Mouse (Mus musculus) limb, embryonic 14.5 days (tissue): ENCODE measurements around the gene Atp1b1. TPM values are rescaled to one million over a fixed set of nuclear protein-coding genes. Genes with fewer than 3 reads are reported as not detected.

Source experiments
- ATAC-seq: fragments of 200-750 bp; cut with Nextera tagmentation; 2 replicates; pipeline ENCODE4 v1.8.0; 2017; ENCODE audit warnings: low read depth, moderate number of reproducible peaks, moderate TSS enrichment; ENCODE audit not compliant: low FRiP score
- DNase-seq: peaks from one replicate; pipeline ENCODE4 v3.0.0-alpha.2; 2015; ENCODE audit warnings: low spot score
- H3K27ac ChIP-seq: fragments of 300-500 bp; sonication (generic); replicated peaks from 2 replicates; pipeline ENCODE4 v1.5.1; 2014; ENCODE audit warnings: low read depth, mild to moderate bottlenecking, low read length, moderate library complexity, mixed read lengths
- H3K27me3 ChIP-seq: fragments of 300-500 bp; sonication (generic); 2 replicates; pipeline ENCODE4 v1.6.1; 2014; ENCODE audit warnings: low read length, mixed read lengths; ENCODE audit not compliant: control insufficient read depth, insufficient read depth
- H3K36me3 ChIP-seq: fragments of 300-500 bp; sonication (generic); 2 replicates; pipeline ENCODE4 v1.6.1; 2014; ENCODE audit warnings: mild to moderate bottlenecking, low read length, moderate library complexity, mixed read lengths; ENCODE audit not compliant: control insufficient read depth, insufficient read depth
- H3K4me1 ChIP-seq: fragments of 300-500 bp; sonication (generic); 2 replicates; pipeline ENCODE4 v1.6.1; 2014; ENCODE audit warnings: antibody characterized with exemption, low read length, mixed read lengths; ENCODE audit not compliant: control insufficient read depth, insufficient read depth
- H3K4me2 ChIP-seq: fragments of 300-500 bp; sonication (generic); replicated peaks from 2 replicates; pipeline ENCODE4 v1.6.1; 2014; ENCODE audit warnings: low read depth, mild to moderate bottlenecking, low read length, moderate library complexity; ENCODE audit not compliant: severe bottlenecking
- H3K4me3 ChIP-seq: fragments of 300-500 bp; sonication (generic); replicated peaks from 2 replicates; pipeline ENCODE4 v1.5.1; 2014; ENCODE audit warnings: low read length
- H3K9ac ChIP-seq: fragments of 300-500 bp; sonication (generic); 2 replicates; pipeline ENCODE4 v1.6.1; 2014; ENCODE audit warnings: mild to moderate bottlenecking, low read depth, low read length, moderate library complexity; ENCODE audit not compliant: severe bottlenecking
- H3K9me3 ChIP-seq: fragments of 300-500 bp; sonication (generic); 2 replicates; pipeline ENCODE4 v1.6.1; 2016; ENCODE audit warnings: low read length; ENCODE audit not compliant: control insufficient read depth
- POLR2A ChIP-seq: fragments of 200-500 bp; IDR thresholded peaks from 2 replicates; pipeline ENCODE4 v1.8.0; 2012; ENCODE audit warnings: inconsistent platforms, mild to moderate bottlenecking, moderate library complexity, borderline replicate concordance; ENCODE audit not compliant: insufficient read depth, insufficient read length; ENCODE audit errors: extremely low read depth
- WGBS: fragments of 180-500 bp; shearing (Covaris S2); extraction: QIAGEN DNeasy Blood & Tissue Kit; methylation state at CpG from one replicate; pipeline ENCODE4 v1.1.7; 2014; 5-methylcytosine and 5-hydroxymethylcytosine counted together
- polyA plus RNA-seq, 2 experiments: library from polyadenylated mRNA; depleted of rRNA in 1 of 2; stranded (reverse) in 1 of 2; unstranded in 1 of 2; fragments of >200 nt; fragmentation: Nextera tagmentation in 1 of 2; extraction: Ambion mirVana in 1 of 2; gene quantifications; 2 replicates each; pipeline versions ENCODE4 v1.2.1 to v1.2.3; 2012 to 2014

Gene Atp1b1
- polyA plus RNA-seq, 2 experiments = 11.3 to 12.7 TPM

- H3K4me2 ChIP-seq = no peak overlapping the region
- H3K4me1 ChIP-seq = peaks cover 6% of the 10 kb centered on the region
- ATAC-seq = no peak
- peaks cover 16% of the 10 kb centered on the region for H3K27me3 ChIP-seq
- no peaks in the 10 kb centered on the region for H3K36me3 ChIP-seq
- no peak overlapping the region for H3K27ac ChIP-seq
- 86% methylated on average over 8 of the region's 8 CpGs for WGBS
- H3K4me3 ChIP-seq = no peak overlapping the region
- no peak overlapping the region for H3K9ac ChIP-seq
- no peak for TF ChIP-seq POLR2A
- no peaks in the 10 kb centered on the region for H3K9me3 ChIP-seq
- no peak for DNase-seq
These were observed 5.0 kb downstream of the Atp1b1 start for GRCm38 (mm10) chr1:164453146-164453545.

- H3K4me3 ChIP-seq = no peak overlapping the region
- no peak for TF ChIP-seq POLR2A
- no peak overlapping the region for H3K9ac ChIP-seq
- H3K4me2 ChIP-seq = no peak overlapping the region
- 77% methylated on average over 6 of the region's 6 CpGs for WGBS
- DNase-seq (no peak), ATAC-seq (no peak)
- no peak overlapping the region for H3K27ac ChIP-seq
- peaks cover 16% of the 10 kb centered on the region for H3K27me3 ChIP-seq
- H3K9me3 ChIP-seq = no peaks in the 10 kb centered on the region
- H3K36me3 ChIP-seq = no peaks in the 10 kb centered on the region
- H3K4me1 ChIP-seq = peaks cover 6% of the 10 kb centered on the region
These were observed 5.6 kb downstream of the Atp1b1 start for GRCm38 (mm10) chr1:164452580-164452979.

GRCm38 (mm10) chr1:164451346-164451745 is 6.8 kb downstream of the Atp1b1 start:
- no peaks in the 10 kb centered on the region for H3K9me3 ChIP-seq
- H3K27ac ChIP-seq = no peak overlapping the region
- no peak for ATAC-seq
- DNase-seq = no peak
- no peak overlapping the region for H3K4me3 ChIP-seq
- peaks cover 6% of the 10 kb centered on the region; the same call in 1 of the 2 replicates for H3K4me1 ChIP-seq
- H3K36me3 ChIP-seq = no peaks in the 10 kb centered on the region
- peaks cover 9% of the 10 kb centered on the region for H3K27me3 ChIP-seq
- TF ChIP-seq POLR2A = no peak
- H3K9ac ChIP-seq = no peak overlapping the region
- no peak overlapping the region for H3K4me2 ChIP-seq
- WGBS = 85% methylated on average over 5 of the region's 5 CpGs

- peaks cover 6% of the 10 kb centered on the region; the same call in 1 of the 2 replicates for H3K4me1 ChIP-seq
- H3K9me3 ChIP-seq = no peaks in the 10 kb centered on the region
- H3K4me3 ChIP-seq = no peak overlapping the region
- 81% methylated on average over 4 of the region's 4 CpGs for WGBS
- H3K9ac ChIP-seq = no peak overlapping the region
- DNase-seq (no peak), ATAC-seq (no peak)
- TF ChIP-seq POLR2A = no peak
- no peak overlapping the region for H3K4me2 ChIP-seq
- no peak overlapping the region for H3K27ac ChIP-seq
- no peaks in the 10 kb centered on the region for H3K36me3 ChIP-seq
- peaks cover 6% of the 10 kb centered on the region; the same call in 1 of the 2 replicates for H3K27me3 ChIP-seq
These were observed 7.5 kb downstream of the Atp1b1 start for GRCm38 (mm10) chr1:164450644-164451043.

- Histone ChIP-seq H3K27me3 (peaks cover 6% of the 10 kb centered on the region; the same call in 1 of the 2 replicates), H3K36me3 (no peaks in the 10 kb centered on the region), H3K4me3 (no peak overlapping the region), H3K9ac (no peak overlapping the region), H3K27ac (no peak overlapping the region), H3K9me3 (no peaks in the 10 kb centered on the region), H3K4me2 (no peak overlapping the region), H3K4me1 (peaks cover 6% of the 10 kb centered on the region; the same call in 1 of the 2 replicates)
- ATAC-seq (no peak), DNase-seq (no peak)
- no peak for TF ChIP-seq POLR2A
- 84% methylated on average over 4 of the region's 4 CpGs for WGBS
These were observed 7.9 kb downstream of the Atp1b1 start for GRCm38 (mm10) chr1:164450231-164450630.

- TF ChIP-seq POLR2A = no peak
- Histone ChIP-seq H3K27ac (no peak overlapping the region), H3K4me2 (no peak overlapping the region), H3K4me1 (peaks cover 3% of the 10 kb centered on the region; the same call in 1 of the 2 replicates), H3K9me3 (no peaks in the 10 kb centered on the region), H3K36me3 (no peaks in the 10 kb centered on the region), H3K9ac (no peak overlapping the region), H3K27me3 (peaks cover under 1% of the 10 kb centered on the region; the same call in 1 of the 2 replicates), H3K4me3 (no peak overlapping the region)
- DNase-seq (no peak), ATAC-seq (no peak)
- WGBS = 81% methylated on average over 8 of the region's 8 CpGs
These were observed 8.5 kb downstream of the Atp1b1 start for GRCm38 (mm10) chr1:164449626-164450025.
